Mouse (Mus musculus) erythroblast, embryonic 14.5 days (primary cell): ENCODE measurements at regions not wholly inside any gene's neighbourhood (a gene's known extent, or its start where the extent isn't known, plus 50 kb on each side); places are given as distances from the start of the nearest gene placed in this dataset.

ENCODE experiments used
- H3K27me3 ChIP-seq: 2 replicates; pipeline ENCODE4 v1.6.1; 2012; ENCODE audit warnings: inconsistent platforms; ENCODE audit not compliant: control insufficient read depth
- H3K36me3 ChIP-seq: 2 replicates; pipeline ENCODE4 v1.6.1; 2012; ENCODE audit warnings: mild to moderate bottlenecking, inconsistent platforms; ENCODE audit not compliant: control insufficient read depth
- H3K4me1 ChIP-seq: 2 replicates; pipeline ENCODE4 v1.6.1; 2012; ENCODE audit warnings: inconsistent platforms; ENCODE audit not compliant: control insufficient read depth
- H3K4me3 ChIP-seq: replicated peaks from 2 replicates; pipeline ENCODE3; 2012; ENCODE audit warnings: moderate library complexity, mild to moderate bottlenecking, inconsistent platforms
- H3K9me3 ChIP-seq: 2 replicates; pipeline ENCODE4 v1.6.1; 2012; ENCODE audit warnings: low read length, inconsistent platforms, mixed read lengths; ENCODE audit not compliant: control insufficient read depth
- GATA1 ChIP-seq: IDR thresholded peaks from 2 replicates; pipeline ENCODE4 v1.6.1; 2012; ENCODE audit warnings: low read length, inconsistent platforms, mixed read lengths
- TAL1 ChIP-seq: IDR thresholded peaks from 3 replicates; pipeline ENCODE4 v1.6.1; 2012; ENCODE audit warnings: low read length, inconsistent platforms, mixed read lengths

GRCm38 (mm10) chr1:184259853-184260252 lies 225.8 kb upstream of the 1700056E22Rik start:
- Histone ChIP-seq H3K27me3 (no peaks in the 10 kb centered on the region), H3K36me3 (no peaks in the 10 kb centered on the region), H3K4me1 (no peaks in the 10 kb centered on the region), H3K4me3 (no peak overlapping the region), H3K9me3 (no peaks in the 10 kb centered on the region; the same call in 1 of the 2 replicates)
- TF ChIP-seq TAL1 (no peak), GATA1 (no peak)

- H3K4me1 ChIP-seq, result no peaks in the 10 kb centered on the region
- no peaks in the 10 kb centered on the region for H3K9me3 ChIP-seq
- no peaks in the 10 kb centered on the region for H3K27me3 ChIP-seq
- no peaks in the 10 kb centered on the region for H3K36me3 ChIP-seq
- H3K4me3 ChIP-seq, result no peak overlapping the region
- TF ChIP-seq GATA1 (no peak), TAL1 (no peak)
Observed at GRCm38 (mm10) chr1:184257356-184257755, 223.3 kb upstream of the 1700056E22Rik start.

- no peaks in the 10 kb centered on the region for H3K36me3 ChIP-seq
- no peaks in the 10 kb centered on the region for H3K9me3 ChIP-seq
- no peak overlapping the region for H3K4me3 ChIP-seq
- no peak for TF ChIP-seq TAL1
- TF ChIP-seq GATA1, result no peak
- H3K27me3 ChIP-seq, result no peaks in the 10 kb centered on the region
- no peaks in the 10 kb centered on the region for H3K4me1 ChIP-seq
Observed at GRCm38 (mm10) chr1:184254951-184255350, 220.8 kb upstream of the 1700056E22Rik start.

GRCm38 (mm10) chr1:184244730-184245488 lies 210.8 kb upstream of the 1700056E22Rik start:
- H3K4me3 ChIP-seq, result no peak overlapping the region
- H3K4me1 ChIP-seq, result no peaks in the 10 kb centered on the region
- H3K27me3 ChIP-seq, result no peaks in the 10 kb centered on the region
- H3K36me3 ChIP-seq, result no peaks in the 10 kb centered on the region
- H3K9me3 ChIP-seq, result peaks cover 2% of the 10 kb centered on the region; the same call in 1 of the 2 replicates
- no peak for TF ChIP-seq GATA1

GRCm38 (mm10) chr1:184244296-184244695 lies 210.2 kb upstream of the 1700056E22Rik start:
- TF ChIP-seq TAL1 (no peak), GATA1 (no peak)
- no peaks in the 10 kb centered on the region for H3K36me3 ChIP-seq
- no peaks in the 10 kb centered on the region for H3K27me3 ChIP-seq
- H3K4me3 ChIP-seq, result no peak overlapping the region
- H3K4me1 ChIP-seq, result no peaks in the 10 kb centered on the region
- H3K9me3 ChIP-seq, result peaks cover 2% of the 10 kb centered on the region; the same call in 1 of the 2 replicates

- TF ChIP-seq TAL1 (no peak), GATA1 (no peak)
- Histone ChIP-seq H3K36me3 (no peaks in the 10 kb centered on the region), H3K4me1 (no peaks in the 10 kb centered on the region), H3K27me3 (no peaks in the 10 kb centered on the region), H3K9me3 (peaks cover 2% of the 10 kb centered on the region; the same call in 1 of the 2 replicates), H3K4me3 (no peak overlapping the region)
Observed at GRCm38 (mm10) chr1:184241846-184242245, 207.7 kb upstream of the 1700056E22Rik start.

- TF ChIP-seq TAL1, result no peak
- no peak for TF ChIP-seq GATA1
- Histone ChIP-seq H3K36me3 (no peaks in the 10 kb centered on the region), H3K9me3 (no peaks in the 10 kb centered on the region), H3K4me1 (no peaks in the 10 kb centered on the region), H3K27me3 (peaks cover 3% of the 10 kb centered on the region; the same call in 1 of the 2 replicates), H3K4me3 (no peak overlapping the region)
Observed at GRCm38 (mm10) chr1:184235131-184235983, 201.3 kb upstream of the 1700056E22Rik start.

- H3K9me3 ChIP-seq, result no peaks in the 10 kb centered on the region
- H3K27me3 ChIP-seq, result peaks cover 3% of the 10 kb centered on the region; the same call in 1 of the 2 replicates
- H3K4me3 ChIP-seq, result no peak overlapping the region
- H3K36me3 ChIP-seq, result no peaks in the 10 kb centered on the region
- TF ChIP-seq GATA1, result no peak
- TF ChIP-seq TAL1, result no peak
- H3K4me1 ChIP-seq, result no peaks in the 10 kb centered on the region
Observed at GRCm38 (mm10) chr1:184234320-184234988, 200.4 kb upstream of the 1700056E22Rik start.

GRCm38 (mm10) chr1:184233741-184234255 lies 199.7 kb upstream of the 1700056E22Rik start:
- TF ChIP-seq GATA1 (no peak), TAL1 (no peak)
- no peaks in the 10 kb centered on the region for H3K9me3 ChIP-seq
- no peak overlapping the region for H3K4me3 ChIP-seq
- H3K4me1 ChIP-seq, result no peaks in the 10 kb centered on the region
- H3K27me3 ChIP-seq, result peaks cover 3% of the 10 kb centered on the region; the same call in 1 of the 2 replicates
- H3K36me3 ChIP-seq, result no peaks in the 10 kb centered on the region
